Mouse (Mus musculus) neural tube, embryonic 11.5 days (tissue): ENCODE data around the gene Fam213a. TPM values are rescaled to one million over a fixed set of nuclear protein-coding genes. Genes with fewer than 3 reads are reported as not detected.

ENCODE experiments used
- ATAC-seq: fragments of 200-750 bp; cut with Nextera tagmentation; 2 replicates; pipeline ENCODE4 v1.8.0; 2017; ENCODE audit warnings: moderate number of reproducible peaks, mild to moderate bottlenecking, moderate TSS enrichment, moderate library complexity; ENCODE audit not compliant: insufficient read depth, low FRiP score, low TSS enrichment
- DNase-seq: peaks from one replicate; pipeline ENCODE4 v3.0.0-alpha.2; 2015; ENCODE audit warnings: low spot score
- H3K27ac ChIP-seq: fragments of 300-500 bp; sonication (generic); 2 replicates; pipeline ENCODE4 v1.5.1; 2014; ENCODE audit warnings: low read depth, mild to moderate bottlenecking, low read length
- H3K27me3 ChIP-seq: fragments of 300-500 bp; sonication (generic); 2 replicates; pipeline ENCODE4 v1.6.1; 2014; ENCODE audit warnings: mild to moderate bottlenecking, low read length, mixed read lengths; ENCODE audit not compliant: control insufficient read depth, insufficient read depth
- H3K36me3 ChIP-seq: fragments of 300-500 bp; sonication (generic); 2 replicates; pipeline ENCODE4 v1.6.1; 2014; ENCODE audit warnings: mild to moderate bottlenecking, low read length, moderate library complexity, mixed read lengths; ENCODE audit not compliant: control insufficient read depth, insufficient read depth
- H3K4me1 ChIP-seq: fragments of 300-500 bp; sonication (generic); 2 replicates; pipeline ENCODE4 v1.6.1; 2014; ENCODE audit warnings: low read length, mixed read lengths; ENCODE audit not compliant: control insufficient read depth, insufficient read depth
- H3K4me2 ChIP-seq: fragments of 300-500 bp; sonication (generic); 2 replicates; pipeline ENCODE4 v1.6.1; 2014; ENCODE audit warnings: low read depth, mild to moderate bottlenecking, moderate library complexity
- H3K4me3 ChIP-seq: fragments of 300-500 bp; sonication (generic); 2 replicates; pipeline ENCODE4 v1.5.1; 2014; ENCODE audit warnings: low read depth, low read length
- H3K9ac ChIP-seq: fragments of 300-500 bp; sonication (generic); 2 replicates; pipeline ENCODE4 v1.6.1; 2014; ENCODE audit warnings: mild to moderate bottlenecking, low read length
- H3K9me3 ChIP-seq: fragments of 300-500 bp; sonication (generic); 2 replicates; pipeline ENCODE4 v1.6.1; 2016; ENCODE audit warnings: low read length; ENCODE audit not compliant: control insufficient read depth
- WGBS: fragments of 180-500 bp; shearing (Covaris S2); extraction: QIAGEN DNeasy Blood & Tissue Kit; methylation state at CpG from one replicate; pipeline ENCODE4 v1.1.7; 2014; 5-methylcytosine and 5-hydroxymethylcytosine counted together
- polyA plus RNA-seq: library from polyadenylated mRNA; unstranded; fragments of >200 nt; fragmentation: Nextera tagmentation; extraction: Ambion mirVana; gene quantifications from 2 replicates; pipeline ENCODE4 v1.2.1, GENCODE M21; 2014

The Fam213a gene
- polyA plus RNA-seq, 1 experiment from 2014 or later = 48.5 TPM

GRCm38 (mm10) chr14:40960237-40960636, 53.4 kb downstream of the Fam213a start:
- ATAC-seq (no peak), DNase-seq (no peak)
- Histone ChIP-seq H3K9ac (no peak overlapping the region), H3K36me3 (no peaks in the 10 kb centered on the region), H3K4me1 (peaks cover 65% of the 10 kb centered on the region), H3K9me3 (no peaks in the 10 kb centered on the region), H3K4me2 (no peak overlapping the region), H3K4me3 (no peak overlapping the region), H3K27me3 (no peaks in the 10 kb centered on the region), H3K27ac (no peak overlapping the region; the same call in 1 of the 2 replicates)
- 87% methylated on average over 4 of the region's 4 CpGs for WGBS

GRCm38 (mm10) chr14:40959586-40959985, 54.0 kb downstream of the Fam213a start:
- DNase-seq (no peak), ATAC-seq (no peak)
- Histone ChIP-seq H3K36me3 (no peaks in the 10 kb centered on the region), H3K4me2 (no peak overlapping the region), H3K27ac (peak overlapping the region; percentile 20; the same call in 1 of the 2 replicates), H3K4me1 (peaks cover 67% of the 10 kb centered on the region), H3K9me3 (no peaks in the 10 kb centered on the region), H3K9ac (no peak overlapping the region), H3K27me3 (no peaks in the 10 kb centered on the region), H3K4me3 (no peak overlapping the region)
- 52% methylated on average over 3 of the region's 3 CpGs for WGBS

- ATAC-seq (no peak), DNase-seq (no peak)
- Histone ChIP-seq H3K36me3 (no peaks in the 10 kb centered on the region), H3K27ac (peak overlapping the region; percentile 99; the same call in 1 of the 2 replicates), H3K4me2 (no peak overlapping the region), H3K9ac (no peak overlapping the region), H3K27me3 (no peaks in the 10 kb centered on the region), H3K4me3 (no peak overlapping the region), H3K4me1 (peaks cover 68% of the 10 kb centered on the region), H3K9me3 (no peaks in the 10 kb centered on the region)
- WGBS = 28% methylated on average over 2 of the region's 2 CpGs
Observed at GRCm38 (mm10) chr14:40958986-40959381, 54.6 kb downstream of the Fam213a start.

- 21% methylated on average over 4 of the region's 4 CpGs for WGBS
- no peaks in the 10 kb centered on the region for H3K27me3 ChIP-seq
- no peaks in the 10 kb centered on the region for H3K36me3 ChIP-seq
- DNase-seq (no peak), ATAC-seq (no peak)
- H3K9ac ChIP-seq = peak overlapping the region; percentile 16; the same call in 1 of the 2 replicates
- H3K4me1 ChIP-seq = peaks cover 70% of the 10 kb centered on the region
- H3K9me3 ChIP-seq = no peaks in the 10 kb centered on the region
- H3K27ac ChIP-seq = peak overlapping the region; percentile 99
- H3K4me2 ChIP-seq = no peak overlapping the region; the same call in 1 of the 2 replicates
- no peak overlapping the region for H3K4me3 ChIP-seq
Observed at GRCm38 (mm10) chr14:40958083-40958985, 55.3 kb downstream of the Fam213a start.

- ATAC-seq (no peak), DNase-seq (peak; percentile 26)
- H3K36me3 ChIP-seq = no peaks in the 10 kb centered on the region
- no peaks in the 10 kb centered on the region for H3K27me3 ChIP-seq
- H3K4me2 ChIP-seq = no peak overlapping the region
- WGBS = 45% methylated on average over 3 of the region's 3 CpGs
- no peaks in the 10 kb centered on the region for H3K9me3 ChIP-seq
- no peak overlapping the region for H3K9ac ChIP-seq
- H3K4me3 ChIP-seq = no peak overlapping the region
- peaks cover 77% of the 10 kb centered on the region for H3K4me1 ChIP-seq
- peak overlapping the region; percentile 99 for H3K27ac ChIP-seq
Observed at GRCm38 (mm10) chr14:40957607-40958006, 56.0 kb downstream of the Fam213a start.

- peak overlapping the region; percentile 70 for H3K9ac ChIP-seq
- peaks cover 71% of the 10 kb centered on the region for H3K4me1 ChIP-seq
- peak; percentile 88 for DNase-seq
- peak overlapping the region; percentile 99 for H3K27ac ChIP-seq
- ATAC-seq = peak; percentile 91
- no peaks in the 10 kb centered on the region for H3K36me3 ChIP-seq
- peak overlapping the region; percentile 32 for H3K4me2 ChIP-seq
- no peaks in the 10 kb centered on the region for H3K27me3 ChIP-seq
- no peak overlapping the region for H3K4me3 ChIP-seq
- H3K9me3 ChIP-seq = no peaks in the 10 kb centered on the region
- WGBS = 26% methylated on average over 13 of the region's 13 CpGs
Observed at GRCm38 (mm10) chr14:40956252-40957146, 57.1 kb downstream of the Fam213a start.

- Histone ChIP-seq H3K4me1 (peaks cover 71% of the 10 kb centered on the region), H3K4me3 (no peak overlapping the region), H3K9ac (peak overlapping the region; percentile 70), H3K4me2 (peak overlapping the region; percentile 32), H3K36me3 (no peaks in the 10 kb centered on the region), H3K27me3 (no peaks in the 10 kb centered on the region), H3K9me3 (no peaks in the 10 kb centered on the region), H3K27ac (peak overlapping the region; percentile 99)
- ATAC-seq (peak; percentile 4), DNase-seq (peak; percentile 68)
- WGBS = 6% methylated on average over 10 of the region's 10 CpGs
Observed at GRCm38 (mm10) chr14:40955596-40956251, 57.9 kb downstream of the Fam213a start.

- 81% methylated on average over 1 of the region's 1 CpGs for WGBS
- H3K4me3 ChIP-seq = no peak overlapping the region
- no peak overlapping the region for H3K4me2 ChIP-seq
- DNase-seq (peak; percentile 13), ATAC-seq (no peak)
- H3K27ac ChIP-seq = peak overlapping the region; percentile 99
- no peaks in the 10 kb centered on the region for H3K9me3 ChIP-seq
- H3K9ac ChIP-seq = peak overlapping the region; percentile 70
- no peaks in the 10 kb centered on the region for H3K27me3 ChIP-seq
- H3K36me3 ChIP-seq = no peaks in the 10 kb centered on the region
- H3K4me1 ChIP-seq = peaks cover 69% of the 10 kb centered on the region
Observed at GRCm38 (mm10) chr14:40955146-40955545, 58.4 kb downstream of the Fam213a start.
